Mouse (Mus musculus) lung, embryonic 16.5 days (tissue): Measurements from ENCODE around the gene Gm45234. TPM values are rescaled to one million over a fixed set of nuclear protein-coding genes. Genes with fewer than 3 reads are reported as not detected.
"Not testable (repeated sequence)": the region's sequence is repeated elsewhere in the genome, so short reads cannot be mapped to it uniquely, and the experiment has no call there.

Source experiments
- ATAC-seq: fragments of 200-750 bp; cut with Nextera tagmentation; 2 replicates; pipeline ENCODE4 v1.8.0; 2017; ENCODE audit warnings: low read depth, mild to moderate bottlenecking, moderate library complexity
- H3K27ac ChIP-seq: fragments of 300-500 bp; sonication (generic); 2 replicates; pipeline ENCODE4 v1.5.1; 2014; ENCODE audit warnings: mild to moderate bottlenecking, control low read depth, low read length
- H3K27me3 ChIP-seq: fragments of 300-500 bp; sonication (generic); 2 replicates; pipeline ENCODE4 v1.6.1; 2014; ENCODE audit warnings: low read depth, low read length, mixed read lengths; ENCODE audit not compliant: control insufficient read depth, insufficient read depth
- H3K36me3 ChIP-seq: fragments of 300-500 bp; sonication (generic); 2 replicates; pipeline ENCODE4 v1.6.1; 2014; ENCODE audit warnings: low read length; ENCODE audit not compliant: control insufficient read depth, insufficient read depth
- H3K4me1 ChIP-seq: fragments of 300-500 bp; sonication (generic); replicated peaks from 2 replicates; pipeline ENCODE4 v1.6.1; 2014; ENCODE audit warnings: low read length, mixed read lengths; ENCODE audit not compliant: control insufficient read depth, insufficient read depth
- H3K4me2 ChIP-seq: fragments of 300-500 bp; sonication (generic); 2 replicates; pipeline ENCODE4 v1.6.1; 2014; ENCODE audit warnings: low read depth, low read length, control low read depth
- H3K4me3 ChIP-seq: fragments of 300-500 bp; sonication (generic); 2 replicates; pipeline ENCODE4 v1.5.1; 2014; ENCODE audit warnings: mild to moderate bottlenecking, low read length, control low read depth
- H3K9ac ChIP-seq: fragments of 300-500 bp; sonication (generic); 2 replicates; pipeline ENCODE4 v1.6.1; 2014; ENCODE audit warnings: low read length, control low read depth
- H3K9me3 ChIP-seq: fragments of 300-500 bp; sonication (generic); 2 replicates; pipeline ENCODE4 v1.6.1; 2016; ENCODE audit warnings: low read length; ENCODE audit not compliant: control insufficient read depth
- WGBS: fragments of 180-500 bp; shearing (Covaris S2); extraction: QIAGEN DNeasy Blood & Tissue Kit; methylation state at CpG from one replicate; pipeline ENCODE4 v1.1.7; 2014; 5-methylcytosine and 5-hydroxymethylcytosine counted together
- polyA plus RNA-seq: library from polyadenylated mRNA; unstranded; fragments of >200 nt; fragmentation: Nextera tagmentation; extraction: Ambion mirVana; gene quantifications from 2 replicates; pipeline ENCODE4 v1.2.1, GENCODE M21; 2015

Gm45234 gene
- polyA plus RNA-seq, result not detected in 2 replicates

DNA sequence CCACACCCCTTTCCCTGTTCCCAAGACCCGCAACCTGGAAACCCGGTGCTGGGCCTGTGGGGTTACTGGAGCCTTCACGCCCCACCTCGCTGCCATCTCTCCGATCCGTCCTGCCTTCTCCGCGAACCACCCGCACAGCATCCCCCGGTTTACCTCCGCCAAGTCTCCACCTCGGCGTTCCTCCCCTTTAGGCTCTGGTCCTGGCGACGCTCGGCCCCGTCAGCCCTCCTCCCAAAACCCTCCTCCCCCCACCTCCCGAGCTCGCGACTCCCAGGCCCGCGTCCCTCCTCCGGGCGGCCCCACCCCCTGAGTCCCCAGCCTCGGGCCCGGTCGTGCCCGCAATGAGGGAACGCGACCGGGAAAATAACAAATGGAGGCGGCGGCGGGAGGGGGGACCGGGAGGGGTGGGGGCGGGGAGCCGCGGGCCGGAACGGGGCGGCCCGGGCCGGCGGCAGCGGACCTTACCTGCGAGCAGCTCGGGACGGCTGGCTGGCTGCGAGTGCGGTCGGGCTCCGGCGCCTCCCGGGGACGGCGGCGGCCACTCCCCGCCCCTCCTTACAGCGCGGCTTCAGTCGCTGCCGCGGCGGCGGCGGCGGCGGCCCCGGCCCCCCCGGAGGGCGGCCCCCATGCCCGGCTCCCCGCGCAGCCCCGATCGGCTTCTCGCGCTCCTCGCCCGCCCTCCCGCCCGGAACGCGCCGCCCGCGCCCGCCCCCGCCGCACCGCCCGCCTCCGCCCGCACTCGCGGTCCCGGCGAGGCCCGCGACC is at the start of gene Gm45234, which contains the start of gene Atn1:
Gene Gm45234 (minus strand): TSS at position 191 of the 765 bp plus-strand sequence.
Gene Atn1 (minus strand): TSS at position 694 of the 765 bp plus-strand sequence.
- Histone ChIP-seq H3K9ac (peak within 1 kb of the TSS; percentile 92), H3K9me3 (no peaks in the 10 kb centered on the region), H3K4me3 (peak within 1 kb of the TSS; percentile 75), H3K27me3 (no peaks in the 10 kb centered on the region), H3K36me3 (no peaks in the 10 kb centered on the region), H3K4me1 (peaks cover 39% of the 10 kb centered on the region), H3K4me2 (peak within 1 kb of the TSS; percentile 53), H3K27ac (peak within 1 kb of the TSS; percentile 97)
- WGBS, result under 1% methylated on average over 45 of the region's 100 CpGs
- peak; percentile 68 for ATAC-seq

DNA sequence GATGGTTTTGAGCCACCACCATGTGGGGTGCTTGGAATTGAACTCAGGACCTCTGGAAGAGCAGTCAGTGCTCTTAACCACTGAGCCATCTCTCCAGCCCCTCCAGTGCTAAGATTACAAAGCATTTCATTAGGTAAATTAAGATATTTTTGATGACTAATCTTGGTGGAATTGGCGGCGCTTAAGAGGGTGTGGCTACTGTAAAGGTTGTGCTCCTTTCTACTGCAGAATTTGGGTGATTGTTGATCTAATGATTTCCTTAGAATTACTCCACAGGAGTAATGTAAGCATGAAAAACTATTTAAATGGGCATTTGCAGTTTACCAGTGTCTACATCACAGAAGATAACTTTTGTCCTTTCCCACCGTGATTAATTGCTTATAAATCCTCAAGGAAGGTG is 48.5 kb upstream of the Gm45234 start:
- H3K4me1 ChIP-seq, result peaks cover 11% of the 10 kb centered on the region
- no peak for ATAC-seq
- no peaks in the 10 kb centered on the region for H3K27me3 ChIP-seq
- no peak overlapping the region for H3K4me2 ChIP-seq
- WGBS, result 85% methylated on average over 3 of the region's 3 CpGs
- no peaks in the 10 kb centered on the region for H3K36me3 ChIP-seq
- no peak overlapping the region for H3K9ac ChIP-seq
- no peaks in the 10 kb centered on the region for H3K9me3 ChIP-seq
- no peak overlapping the region for H3K27ac ChIP-seq
- H3K4me3 ChIP-seq, result no peak overlapping the region

DNA sequence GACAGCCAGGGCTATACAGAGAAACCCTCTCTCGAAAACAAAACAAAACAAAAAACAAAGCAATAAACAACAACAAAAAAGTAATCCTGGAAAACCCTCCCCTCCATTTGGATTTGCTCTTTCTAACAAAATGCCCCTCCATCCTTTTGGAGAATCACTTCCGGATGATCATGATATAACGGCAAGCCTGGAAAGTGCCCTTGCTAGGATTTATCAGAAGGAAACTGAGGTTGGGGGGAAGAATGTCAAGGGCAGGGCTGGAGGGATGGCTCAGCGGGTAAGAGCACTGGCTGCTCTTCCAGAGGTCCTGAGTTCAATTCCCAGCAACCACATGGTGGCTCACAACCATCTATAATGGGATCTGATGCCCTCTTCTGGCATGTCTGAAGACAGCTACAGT is 47.9 kb upstream of the Gm45234 start:
- H3K27ac ChIP-seq, H3K27me3 ChIP-seq, H3K4me3 ChIP-seq, H3K9ac ChIP-seq, H3K4me2 ChIP-seq, H3K36me3 ChIP-seq, ATAC-seq, H3K9me3 ChIP-seq: not testable (repeated sequence)
- WGBS, result 94% methylated on average over 4 of the region's 4 CpGs
- peaks cover 11% of the 10 kb centered on the region for H3K4me1 ChIP-seq

DNA sequence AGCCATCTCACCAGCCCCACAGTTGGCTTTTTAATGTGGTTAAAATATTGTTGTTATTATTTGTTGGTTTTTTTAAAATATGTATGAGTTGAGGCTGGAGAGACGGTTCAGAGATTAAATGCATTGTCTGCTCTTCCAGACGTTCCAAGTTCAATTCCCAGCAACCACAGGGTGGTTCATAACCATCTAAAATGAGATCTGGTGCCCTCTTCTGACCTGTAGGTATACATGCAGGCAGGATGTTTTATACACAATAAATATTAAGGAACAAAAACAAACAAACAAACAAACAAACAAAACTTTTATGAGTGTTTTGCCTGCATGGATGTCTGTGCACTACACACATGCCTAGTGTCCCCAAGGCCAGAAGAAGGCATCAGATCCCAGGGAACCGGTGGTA is 47.2 kb upstream of the Gm45234 start:
- Histone ChIP-seq H3K36me3 (no peaks in the 10 kb centered on the region), H3K9ac (no peak overlapping the region), H3K27ac (no peak overlapping the region), H3K4me1 (peaks cover 8% of the 10 kb centered on the region), H3K4me3 (no peak overlapping the region), H3K4me2 (no peak overlapping the region), H3K9me3 (no peaks in the 10 kb centered on the region), H3K27me3 (no peaks in the 10 kb centered on the region)
- ATAC-seq, result no peak
- 74% methylated on average over 3 of the region's 3 CpGs for WGBS

DNA sequence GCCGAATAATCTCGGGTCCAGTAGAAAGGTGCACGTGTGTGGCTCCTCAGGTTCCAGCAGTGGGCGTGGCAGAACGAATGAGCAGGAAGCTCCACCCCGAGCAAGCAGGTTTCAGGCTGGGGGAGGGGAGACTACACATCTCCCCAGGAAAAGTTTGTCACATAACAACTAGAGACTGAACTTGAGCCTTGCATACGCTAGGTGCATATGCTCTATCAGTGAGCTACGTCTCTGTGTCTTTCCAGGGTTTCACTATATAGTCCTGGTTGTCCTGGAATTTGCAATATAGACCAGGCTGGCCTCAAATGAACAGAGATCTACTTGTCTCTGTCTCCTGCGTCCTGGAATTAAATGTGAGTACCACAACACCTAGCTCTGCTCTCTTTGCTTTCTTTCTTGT is 46.6 kb upstream of the Gm45234 start:
- not testable (repeated sequence) for H3K9me3 ChIP-seq, ATAC-seq, H3K4me1 ChIP-seq, H3K36me3 ChIP-seq, H3K9ac ChIP-seq, H3K27ac ChIP-seq, H3K27me3 ChIP-seq
- Histone ChIP-seq H3K4me3 (peak overlapping the region; percentile 6; the same call in 1 of the 2 replicates), H3K4me2 (peak overlapping the region; percentile 27)
- 18% methylated on average over 5 of the region's 9 CpGs for WGBS

DNA sequence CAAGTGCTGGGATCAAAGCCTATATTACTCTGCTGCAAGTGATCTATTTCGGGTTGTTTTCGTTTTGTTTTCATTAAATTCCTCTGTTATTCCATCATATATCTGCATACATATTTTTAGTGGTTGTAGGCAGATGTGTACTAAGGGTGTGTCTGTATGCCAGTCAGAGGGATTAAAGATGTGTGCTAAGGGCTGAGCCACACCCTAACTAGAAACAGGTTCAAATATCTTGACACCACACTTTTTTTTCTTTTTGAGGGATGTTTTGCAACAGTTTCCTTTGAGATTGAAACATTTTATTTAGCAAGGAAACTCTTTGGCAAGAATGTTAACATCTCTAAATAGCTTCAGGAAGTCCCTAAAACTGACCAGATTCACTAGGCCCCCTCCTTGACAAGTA is 40.4 kb upstream of the Gm45234 start:
- H3K9ac ChIP-seq, result no peak overlapping the region
- no peak for ATAC-seq
- H3K9me3 ChIP-seq, result no peaks in the 10 kb centered on the region
- no peaks in the 10 kb centered on the region for H3K36me3 ChIP-seq
- 83% methylated on average over 2 of the region's 2 CpGs for WGBS
- H3K4me3 ChIP-seq, result no peak overlapping the region
- no peak overlapping the region for H3K4me2 ChIP-seq
- H3K27me3 ChIP-seq, result no peaks in the 10 kb centered on the region
- H3K27ac ChIP-seq, result no peak overlapping the region
- no peaks in the 10 kb centered on the region for H3K4me1 ChIP-seq

DNA sequence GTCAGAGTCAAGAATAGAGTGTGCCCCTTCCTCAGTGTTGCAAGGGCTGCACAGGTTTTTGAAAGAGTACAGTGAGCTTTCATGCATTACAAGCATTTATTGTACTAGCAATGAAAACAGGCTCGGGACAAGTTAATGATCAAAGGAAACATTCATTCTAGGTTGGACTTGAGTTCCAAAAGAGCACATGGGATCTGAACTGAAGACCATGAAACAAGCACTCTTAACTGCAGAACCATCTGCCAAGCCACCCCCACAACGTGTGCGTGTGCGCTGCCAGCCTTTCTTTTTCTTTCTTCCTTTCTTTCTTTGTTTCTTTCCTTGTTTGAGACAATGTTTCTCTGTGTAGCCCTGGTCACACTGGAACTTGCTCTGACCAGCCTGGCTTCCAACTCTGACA is 40.0 kb upstream of the Gm45234 start:
- no peak overlapping the region for H3K4me2 ChIP-seq
- WGBS, result 76% methylated on average over 4 of the region's 4 CpGs
- H3K4me1 ChIP-seq, result no peaks in the 10 kb centered on the region
- no peaks in the 10 kb centered on the region for H3K27me3 ChIP-seq
- no peak overlapping the region for H3K9ac ChIP-seq
- H3K36me3 ChIP-seq, result no peaks in the 10 kb centered on the region
- no peak overlapping the region for H3K27ac ChIP-seq
- H3K9me3 ChIP-seq, result no peaks in the 10 kb centered on the region
- no peak overlapping the region for H3K4me3 ChIP-seq
- ATAC-seq, result no peak

DNA sequence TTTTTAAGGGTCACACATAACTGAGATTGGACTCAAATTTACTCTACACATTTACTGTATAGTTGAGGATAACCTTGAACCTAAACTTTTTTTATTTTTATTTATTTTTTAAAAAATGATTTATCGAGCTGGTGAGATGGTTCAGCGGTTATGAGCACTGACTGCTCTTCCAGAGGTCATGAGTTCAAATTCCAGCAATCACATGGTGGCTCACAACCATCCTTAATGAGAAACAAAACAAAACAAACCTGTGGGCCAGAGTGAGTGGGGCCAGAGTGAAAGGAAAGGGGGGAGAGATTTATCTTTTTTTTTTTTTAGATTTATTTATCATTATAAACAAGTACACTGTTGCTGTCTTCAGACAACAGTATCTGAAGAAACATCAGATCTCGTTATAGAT is 36.1 kb upstream of the Gm45234 start:
- no peak for ATAC-seq
- Histone ChIP-seq H3K27me3 (no peaks in the 10 kb centered on the region), H3K4me1 (no peaks in the 10 kb centered on the region), H3K9me3 (no peaks in the 10 kb centered on the region), H3K27ac (no peak overlapping the region), H3K9ac (no peak overlapping the region), H3K36me3 (no peaks in the 10 kb centered on the region), H3K4me2 (no peak overlapping the region), H3K4me3 (no peak overlapping the region)
- 78% methylated on average over 3 of the region's 3 CpGs for WGBS

DNA sequence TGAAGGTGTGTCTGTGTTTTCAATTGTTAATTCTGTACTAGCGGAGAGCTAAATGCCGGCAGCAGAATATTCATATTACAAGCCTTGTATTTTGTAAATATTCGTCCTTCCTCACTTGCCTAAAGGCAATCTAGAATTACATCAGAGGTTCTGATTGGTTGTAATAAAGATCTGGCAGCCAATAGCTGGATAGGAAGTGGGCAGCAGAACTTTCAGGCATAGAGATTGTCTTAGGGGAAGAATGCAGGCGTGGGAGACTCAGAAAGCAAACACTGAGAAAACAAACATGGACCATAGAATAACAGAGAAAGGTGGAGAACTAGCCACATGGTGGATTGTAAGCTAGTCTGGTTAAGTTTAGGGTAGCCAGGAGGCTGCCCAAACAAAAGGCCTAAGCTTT is 34.3 kb upstream of the Gm45234 start:
- ATAC-seq, result peak; percentile 47; the same call in 1 of the 2 replicates
- H3K9me3 ChIP-seq, result no peaks in the 10 kb centered on the region
- H3K27ac ChIP-seq, result peak overlapping the region; percentile 2; the same call in 1 of the 2 replicates
- 42% methylated on average over 4 of the region's 4 CpGs for WGBS
- no peak overlapping the region for H3K9ac ChIP-seq
- no peak overlapping the region for H3K4me2 ChIP-seq
- no peaks in the 10 kb centered on the region for H3K4me1 ChIP-seq
- no peaks in the 10 kb centered on the region for H3K36me3 ChIP-seq
- H3K27me3 ChIP-seq, result no peaks in the 10 kb centered on the region
- no peak overlapping the region for H3K4me3 ChIP-seq
